Mouse (Mus musculus): Measurements from ENCODE around the gene Arhgef12.

- TF ChIP-seq CTCF (IDR thresholded peaks at IDR 0.05; ENCODE audit: insufficient read depth, low read depth, low read length) = no peak
- TF ChIP-seq POLR2A (IDR thresholded peaks at IDR 0.05; ENCODE audit: insufficient read depth, low read depth, low read length) = no peak
These were observed 144.5 kb downstream of the Arhgef12 start for GRCm38 (mm10) chr9:42962506-42962905.
